Mouse (Mus musculus): ENCODE measurements around the gene Tnni1. TPM values are rescaled to one million over a fixed set of nuclear protein-coding genes. Genes with fewer than 3 reads are reported as not detected.

Gene Tnni1
- total RNA-seq (2023), result 0.59 TPM

GRCm38 (mm10) chr1:135778780-135779535 is at the start of gene Tnni1:
Tnni1 (plus strand) TSS chr1:135779434.

GRCm38 (mm10) chr1:135765645-135766591 is 13.3 kb upstream of the Tnni1 start, which contains the start of gene Phlda3:
Phlda3 (plus strand) TSS chr1:135766119.

GRCm38 (mm10) chr1:135818481-135819086 is 39.4 kb downstream of the Tnni1 start, which contains the start of gene Lad1:
Lad1 (plus strand) TSS chr1:135818598.

DNA sequence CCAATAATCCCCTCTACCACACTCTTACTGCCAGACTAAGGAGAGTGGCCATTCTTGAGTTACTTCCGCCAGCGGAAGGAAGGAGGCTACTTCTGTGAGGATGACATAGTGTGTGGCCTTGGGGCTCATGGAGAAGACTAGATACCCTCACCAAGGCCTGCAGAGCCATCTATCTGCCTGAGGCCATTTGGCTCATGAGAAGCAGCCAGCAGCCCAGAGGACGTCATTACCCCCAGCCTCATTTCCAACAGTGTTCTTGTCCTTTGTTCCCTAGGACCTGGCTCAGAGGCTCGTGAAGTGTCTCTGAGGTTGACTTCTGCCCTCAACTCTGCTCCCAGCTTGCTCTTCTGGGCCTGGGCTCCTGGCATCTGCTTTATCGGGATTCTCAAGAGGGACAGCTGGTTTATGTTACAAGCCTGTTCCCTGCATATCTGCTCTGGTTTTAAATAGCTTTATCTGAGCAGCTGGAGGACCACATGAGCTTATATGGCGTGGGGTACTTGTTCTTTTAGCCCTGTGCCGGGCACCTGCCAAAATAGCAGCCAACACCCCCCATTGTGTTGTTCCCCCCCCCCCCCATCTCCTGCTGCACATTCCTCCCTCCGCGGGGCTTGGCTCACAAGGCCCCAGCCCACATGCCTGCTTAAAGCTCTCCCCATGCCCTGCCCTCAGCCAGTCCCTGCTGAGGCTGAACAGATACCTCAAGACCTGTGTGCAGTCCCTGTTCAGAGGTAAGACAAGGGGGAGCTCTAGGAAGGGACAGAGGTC is 56.7 kb downstream of the Tnni1 start, which contains the start of gene Tnnt2:
Tnnt2 (plus strand) TSS at position 639 of the 768 bp plus-strand sequence.

Other genes starting within 250 kb of the Tnni1 start
- gene Nav1, start 172.1 kb upstream of the Tnni1 start, total RNA-seq (2023), result 1.4 TPM
- 68.2 TPM for gene Csrp1, start 59.4 kb upstream of the Tnni1 start, total RNA-seq (2023)
- gene Phlda3, start 13.3 kb upstream of the Tnni1 start, total RNA-seq (2023), result not detected
- gene Lad1, start 39.2 kb downstream of the Tnni1 start, total RNA-seq (2023), result 1.2 TPM
- gene Tnnt2, start 56.9 kb downstream of the Tnni1 start, total RNA-seq (2023), result 0.71 TPM
- gene Pkp1, start 139.8 kb downstream of the Tnni1 start, total RNA-seq (2023), result not detected
- not detected for gene Igfn1, start 226.9 kb downstream of the Tnni1 start, total RNA-seq (2023)
- gene Tmem9, start 228.7 kb downstream of the Tnni1 start, total RNA-seq (2023), result 11.6 TPM

Data from CD4-positive naive resting alpha-beta T cell, adult 57 days (primary cell).